In the genomic region with DNA sequence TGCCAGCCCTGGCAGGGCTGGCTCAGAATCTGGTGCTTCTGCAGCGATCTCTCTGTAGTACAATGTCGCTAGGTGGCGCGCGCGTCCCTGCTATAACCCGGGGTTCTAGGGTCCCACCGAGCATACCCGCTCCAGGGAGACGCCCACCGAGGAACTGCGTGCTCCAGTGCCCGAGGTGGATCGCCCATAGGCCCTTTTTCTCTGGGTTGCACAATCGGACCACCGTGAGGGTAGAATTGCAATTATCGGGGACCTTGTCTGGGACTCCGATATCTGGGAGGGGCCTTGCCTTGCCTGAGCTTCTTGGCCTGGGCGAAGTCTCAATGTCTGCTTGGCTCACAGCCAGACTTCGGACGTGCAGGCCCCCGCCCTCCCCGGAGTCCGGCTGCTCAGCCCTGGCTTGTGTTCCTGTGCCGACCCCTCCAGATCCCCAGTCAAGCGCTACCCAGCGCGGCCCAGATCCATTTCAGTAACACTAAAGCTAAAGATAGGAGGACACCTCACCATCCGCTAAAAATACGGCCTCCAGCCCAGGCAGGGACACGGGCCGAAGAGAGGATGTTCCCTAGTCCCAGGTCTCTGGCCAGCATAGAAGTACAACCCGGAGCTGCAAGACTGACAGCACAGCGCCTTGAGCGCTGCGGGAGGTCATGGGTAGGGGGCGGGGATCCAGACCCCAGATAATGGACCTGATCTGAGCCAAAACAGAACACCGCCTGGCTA, we compare ENCODE assay signal across 8 mouse cellular contexts. TPM values are rescaled to one million over a fixed set of nuclear protein-coding genes. Genes with fewer than 3 reads are reported as not detected.
A peak's percentile ranks its signal among the peaks of the same experiment; 100 is the strongest.
DNase-seq lines count a peak whose midpoint lies in the region; ATAC-seq lines count a peak whose summit lies in the region.

No protein-coding gene starts in this region.

- no peaks in the 10 kb centered on the region for H3K9me3 ChIP-seq in lung, embryonic 16.5 days (ENCODE audit: control insufficient read depth, low read length)

- peak overlapping the region; percentile 75 for H3K9ac ChIP-seq in lung, embryonic 16.5 days (ENCODE audit: low read length)

- under 1% methylated on average over 38 of the region's 38 CpGs for WGBS in lung, embryonic 16.5 days

- no peaks in the 10 kb centered on the region for H3K27me3 ChIP-seq in lung, embryonic 16.5 days (ENCODE audit: control insufficient read depth, insufficient read depth, low read depth, low read length)

- H3K4me2 ChIP-seq in lung, embryonic 16.5 days (ENCODE audit: low read depth, low read length), result peak overlapping the region; percentile 77

- DNase-seq in MN1 (ENCODE audit: low spot score), result peak; percentile 84
- DNase-seq in cerebellum, adult 8-10 months, result peak; percentile 88
- DNase-seq in forelimb bud, embryonic 11.5 days (ENCODE audit: low read depth, low spot score), result peak; percentile 88
- peak; percentile 81 for DNase-seq in layer of hippocampus, adult 9-10 months (ENCODE audit: low spot score)
- DNase-seq in ovary, adult 18-20 months (ENCODE audit: low spot score), result peak; percentile 59
- peak; percentile 90 for DNase-seq in thymus, postnatal 0 days (ENCODE audit: low spot score)

- peak overlapping the region; percentile 73 for H3K4me3 ChIP-seq in lung, embryonic 16.5 days (ENCODE audit: low read length)

- H3K36me3 ChIP-seq in lung, embryonic 16.5 days (ENCODE audit: control insufficient read depth, insufficient read depth, low read length), result no peaks in the 10 kb centered on the region

- peaks cover 36% of the 10 kb centered on the region for H3K4me1 ChIP-seq in lung, embryonic 16.5 days (replicated peaks; ENCODE audit: control insufficient read depth, insufficient read depth, low read length)

- ATAC-seq in hematopoietic stem cell, adult 5-6 weeks (replicated peaks in 1 of 2; ENCODE audit: insufficient read depth in 1 of 2, low FRiP score in 2 of 2, low TSS enrichment in 1 of 2, low read depth in 1 of 2, poor library complexity in 2 of 2, severe bottlenecking in 2 of 2), result peak; percentile 38 to 66; a peak in 3 of 4 replicates
- ATAC-seq in lung, embryonic 16.5 days (ENCODE audit: low read depth), result peak; percentile 83

- peak overlapping the region; percentile 94 for H3K27ac ChIP-seq in lung, embryonic 16.5 days (ENCODE audit: low read length)

RNA-seq across cellular contexts. Expression of a gene that starts 0.5 kb away (rescaled TPM):
- 0.25 TPM in 1 of 2 replicates, not detected in the other for total RNA-seq in hematopoietic stem cell, adult 5-6 weeks (2017)
- 15.6 and 17.1 TPM in 2 replicates for polyA plus RNA-seq in lung, embryonic 16.5 days (2015; fragmentation: Nextera tagmentation; extraction: Ambion mirVana)
- 5.2 and 6.7 TPM in 2 replicates for polyA plus RNA-seq in thymus, postnatal 0 days (2015; fragmentation: Nextera tagmentation; extraction: Ambion mirVana)

RNA-seq across cellular contexts. Expression of a gene that starts 11.3 kb away (rescaled TPM):
- total RNA-seq in hematopoietic stem cell, adult 5-6 weeks (2017), result 121 and 154 TPM in 2 replicates
- polyA plus RNA-seq in lung, embryonic 16.5 days (2015; fragmentation: Nextera tagmentation; extraction: Ambion mirVana), result 155 TPM in 2 replicates
- 104 and 116 TPM in 2 replicates for polyA plus RNA-seq in thymus, postnatal 0 days (2015; fragmentation: Nextera tagmentation; extraction: Ambion mirVana)

RNA-seq across cellular contexts. Expression of a gene that starts 30.2 kb away (rescaled TPM):
- 2.4 and 2.6 TPM in 2 replicates for total RNA-seq in hematopoietic stem cell, adult 5-6 weeks (2017)
- polyA plus RNA-seq in lung, embryonic 16.5 days (2015; fragmentation: Nextera tagmentation; extraction: Ambion mirVana), result 2.5 and 3.2 TPM in 2 replicates
- polyA plus RNA-seq in thymus, postnatal 0 days (2015; fragmentation: Nextera tagmentation; extraction: Ambion mirVana), result 3.3 and 4.1 TPM in 2 replicates

RNA-seq across cellular contexts. Expression of a gene that starts 39.9 kb away (rescaled TPM):
- total RNA-seq in hematopoietic stem cell, adult 5-6 weeks (2017), result 39.6 and 68.5 TPM in 2 replicates
- polyA plus RNA-seq in lung, embryonic 16.5 days (2015; fragmentation: Nextera tagmentation; extraction: Ambion mirVana), result 64.2 and 70.0 TPM in 2 replicates
- polyA plus RNA-seq in thymus, postnatal 0 days (2015; fragmentation: Nextera tagmentation; extraction: Ambion mirVana), result 61.4 and 71.4 TPM in 2 replicates

RNA-seq across cellular contexts. Expression of a gene that starts 46.5 kb away (rescaled TPM):
- total RNA-seq in hematopoietic stem cell, adult 5-6 weeks (2017), result 48.1 and 60.3 TPM in 2 replicates
- polyA plus RNA-seq in lung, embryonic 16.5 days (2015; fragmentation: Nextera tagmentation; extraction: Ambion mirVana), result 5.7 and 6.2 TPM in 2 replicates
- 11.4 and 14.6 TPM in 2 replicates for polyA plus RNA-seq in thymus, postnatal 0 days (2015; fragmentation: Nextera tagmentation; extraction: Ambion mirVana)

Comparison
In these comparisons a context has a peak if more than half of its experiments do, and no peak if none do; other contexts are left out.
1. Peak in every context shown above with its lines: DNase-seq, ATAC-seq, H3K4me3 ChIP-seq and H3K27ac ChIP-seq.